Mouse (Mus musculus) thymus, adult 2 months (tissue): ENCODE measurements around the gene Aff1. TPM values are rescaled to one million over a fixed set of nuclear protein-coding genes. Genes with fewer than 3 reads are reported as not detected.

Source experiments
- DNase-seq: peaks from one replicate; pipeline ENCODE4 v3.0.0; 2021
- H3K27ac ChIP-seq: fragments of 200-500 bp; 2 replicates; pipeline ENCODE4 v1.5.1; 2012; ENCODE audit warnings: low read length, control low read depth; ENCODE audit not compliant: control insufficient read depth, insufficient read depth
- H3K27me3 ChIP-seq: fragments of 200-500 bp; 2 replicates; pipeline ENCODE4 v1.6.1; 2012; ENCODE audit warnings: mild to moderate bottlenecking, low read length, moderate library complexity, mixed read lengths; ENCODE audit not compliant: control insufficient read depth, insufficient read depth
- H3K36me3 ChIP-seq: fragments of 200-500 bp; 2 replicates; pipeline ENCODE4 v1.6.1; 2012; ENCODE audit warnings: mild to moderate bottlenecking, low read length, moderate library complexity; ENCODE audit not compliant: control insufficient read depth, insufficient read depth
- H3K4me1 ChIP-seq: fragments of 200-500 bp; replicated peaks from 2 replicates; pipeline ENCODE4 v1.6.1; 2012; ENCODE audit warnings: low read length; ENCODE audit not compliant: control insufficient read depth, insufficient read depth
- H3K4me3 ChIP-seq: fragments of 200-500 bp; 2 replicates; pipeline ENCODE4 v1.5.1; 2012; ENCODE audit warnings: mild to moderate bottlenecking, low read length, control low read depth, moderate library complexity; ENCODE audit not compliant: control insufficient read depth, insufficient read depth
- CTCF ChIP-seq: fragments of 200-500 bp; IDR thresholded peaks from 2 replicates; pipeline ENCODE4 v1.5.1; 2012; ENCODE audit warnings: mild to moderate bottlenecking, control low read depth, low read length, moderate library complexity, borderline replicate concordance; ENCODE audit not compliant: control insufficient read depth, poor library complexity, insufficient read depth; ENCODE audit errors: extremely low read depth
- POLR2A ChIP-seq: fragments of 200-500 bp; IDR thresholded peaks from 2 replicates; pipeline ENCODE4 v1.6.1; 2012; ENCODE audit warnings: mild to moderate bottlenecking, low read length, control low read depth, moderate library complexity; ENCODE audit not compliant: control insufficient read depth, poor library complexity, insufficient read depth; ENCODE audit errors: extremely low read depth
- WGBS: fragments of 180-500 bp; shearing (Covaris S2); methylation state at CpG from one replicate; pipeline ENCODE4 v1.1.7; 2018; 5-methylcytosine and 5-hydroxymethylcytosine counted together
- polyA plus RNA-seq: library from polyadenylated mRNA; depleted of rRNA; stranded (reverse); fragments of >200 nt; gene quantifications from 2 replicates; pipeline ENCODE4 v1.2.3, GENCODE M21; 2012

Aff1 gene
- polyA plus RNA-seq, 1 experiment, result 49.1 TPM

DNA sequence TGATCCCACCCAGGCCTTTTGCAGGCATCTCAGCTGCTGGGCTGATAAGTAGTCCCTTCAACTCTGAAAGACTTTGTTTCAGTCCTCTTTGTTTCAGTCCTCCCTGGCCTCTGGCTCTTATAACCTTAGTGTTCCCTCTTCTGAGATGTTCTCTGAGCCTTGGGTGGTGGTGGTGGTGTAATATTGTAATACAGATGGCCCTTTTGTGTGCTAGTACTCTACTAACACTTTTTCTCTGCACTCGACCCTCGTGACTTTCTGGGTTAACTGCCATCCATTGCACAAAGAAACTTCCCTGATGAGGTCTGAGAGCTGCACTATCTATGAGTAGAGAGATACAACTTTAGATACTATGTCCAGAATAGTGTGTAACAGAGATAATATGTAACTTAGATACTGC, 21.2 kb downstream of the Aff1 start:
- no peaks in the 10 kb centered on the region for H3K36me3 ChIP-seq
- no peak overlapping the region for H3K4me3 ChIP-seq
- 75% methylated on average over 2 of the region's 2 CpGs for WGBS
- no peaks in the 10 kb centered on the region for H3K27me3 ChIP-seq
- no peak for DNase-seq
- H3K27ac ChIP-seq, result no peak overlapping the region
- no peaks in the 10 kb centered on the region; the same call in 1 of the 2 replicates for H3K4me1 ChIP-seq
- no peak for TF ChIP-seq POLR2A
- no peak for TF ChIP-seq CTCF

DNA sequence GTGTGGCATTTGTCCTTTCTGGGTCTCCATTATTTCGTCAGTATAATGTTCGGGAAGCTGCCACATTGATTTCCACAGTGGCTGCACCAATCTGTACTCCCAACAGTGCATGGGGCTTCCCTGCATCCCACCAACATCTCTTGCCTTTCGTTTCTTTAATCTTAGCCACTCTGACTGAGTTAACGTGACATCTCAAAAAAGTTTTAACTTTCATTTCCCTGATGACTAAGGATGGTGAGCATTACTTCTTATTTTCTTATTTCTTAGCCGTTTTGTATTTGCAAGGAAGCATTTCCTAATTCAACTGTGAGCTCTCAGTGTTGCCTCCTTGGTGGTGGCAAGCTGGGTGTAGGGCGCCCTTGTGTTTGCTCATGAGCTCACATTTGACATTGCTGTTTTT, 22.8 kb downstream of the Aff1 start:
- 95% methylated on average over 6 of the region's 6 CpGs for WGBS
- no peaks in the 10 kb centered on the region for H3K36me3 ChIP-seq
- H3K27ac ChIP-seq, result no peak overlapping the region
- H3K4me3 ChIP-seq, result no peak overlapping the region
- H3K27me3 ChIP-seq, result no peaks in the 10 kb centered on the region
- peaks cover 2% of the 10 kb centered on the region for H3K4me1 ChIP-seq
- DNase-seq, result no peak
- TF ChIP-seq POLR2A, result no peak
- TF ChIP-seq CTCF, result no peak

DNA sequence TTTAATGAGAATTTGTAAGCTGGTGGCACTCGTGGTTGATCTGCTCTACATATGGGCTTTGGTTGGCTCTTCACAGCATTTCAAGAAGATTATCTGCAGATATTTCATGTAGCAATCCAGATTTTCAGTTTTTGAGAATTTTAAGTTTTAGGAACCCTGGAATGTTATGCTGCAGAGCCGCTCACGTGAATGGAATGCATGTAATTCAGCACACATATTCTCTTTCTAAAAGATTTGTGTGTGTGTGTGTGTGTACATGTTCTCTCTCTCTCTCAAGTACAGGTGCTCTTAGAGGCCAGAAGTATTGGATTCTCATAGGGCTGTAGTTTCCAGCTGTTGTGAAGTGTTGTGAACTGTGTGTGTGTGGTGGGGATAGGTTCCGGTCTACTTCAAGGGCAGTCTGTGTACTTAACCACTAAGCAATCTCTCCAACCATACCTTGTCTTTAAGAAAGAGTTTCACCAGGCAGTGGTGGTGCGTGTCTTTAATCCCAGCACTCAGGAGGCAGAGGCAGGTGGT, 24.7 kb downstream of the Aff1 start:
- Histone ChIP-seq H3K36me3 (no peaks in the 10 kb centered on the region), H3K4me3 (no peak overlapping the region), H3K27ac (no peak overlapping the region), H3K27me3 (no peaks in the 10 kb centered on the region), H3K4me1 (peaks cover 11% of the 10 kb centered on the region)
- no peak for DNase-seq
- 71% methylated on average over 5 of the region's 5 CpGs for WGBS
- TF ChIP-seq CTCF (no peak), POLR2A (no peak)

DNA sequence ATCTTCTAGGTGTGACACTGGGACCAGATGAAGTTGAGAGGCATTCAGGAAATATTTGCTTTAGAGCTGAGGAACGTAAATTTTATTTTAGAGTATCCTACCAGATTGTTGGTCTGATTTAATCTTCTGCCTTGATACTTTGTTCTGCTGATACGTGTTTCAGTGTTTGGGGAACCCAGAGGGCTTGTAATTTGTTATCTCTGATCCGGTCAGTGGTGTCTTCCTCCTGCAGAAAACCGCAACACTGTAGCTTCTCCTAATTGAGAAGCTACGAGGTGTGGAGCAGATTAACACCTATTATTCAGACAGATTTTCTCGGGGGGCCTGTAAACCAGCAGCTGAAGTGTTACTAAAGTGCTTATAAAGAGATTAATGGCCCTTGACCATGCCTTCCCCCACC, 27.0 kb downstream of the Aff1 start:
- H3K36me3 ChIP-seq, result no peaks in the 10 kb centered on the region
- H3K4me1 ChIP-seq, result peaks cover 23% of the 10 kb centered on the region
- H3K27ac ChIP-seq, result no peak overlapping the region
- DNase-seq, result no peak
- no peak overlapping the region for H3K4me3 ChIP-seq
- TF ChIP-seq POLR2A (no peak), CTCF (no peak)
- WGBS, result 42% methylated on average over 6 of the region's 6 CpGs
- no peaks in the 10 kb centered on the region for H3K27me3 ChIP-seq

DNA sequence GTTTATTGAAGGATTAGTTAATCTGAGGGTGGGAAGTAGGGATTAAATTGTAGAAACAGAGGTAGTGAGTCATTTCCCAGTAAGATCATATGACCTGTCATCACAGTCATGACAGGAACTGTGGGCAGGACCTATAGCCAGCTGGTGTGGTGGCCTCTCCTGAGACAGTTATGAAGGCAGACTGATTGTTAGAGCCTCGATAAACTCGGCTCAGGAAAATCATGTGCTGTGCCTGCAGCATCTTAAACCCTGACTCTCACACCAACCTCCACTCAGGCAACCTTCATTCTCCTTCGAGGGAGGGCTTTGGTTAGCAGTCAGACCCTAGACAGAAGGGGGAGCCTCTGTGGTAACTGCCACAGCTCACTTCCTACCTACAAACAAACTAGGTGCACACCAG, 27.7 kb downstream of the Aff1 start:
- Histone ChIP-seq H3K27ac (no peak overlapping the region), H3K27me3 (no peaks in the 10 kb centered on the region), H3K4me1 (peaks cover 30% of the 10 kb centered on the region), H3K4me3 (no peak overlapping the region), H3K36me3 (no peaks in the 10 kb centered on the region)
- no peak for TF ChIP-seq POLR2A
- TF ChIP-seq CTCF, result no peak
- DNase-seq, result peak; percentile 51
- WGBS, result 15% methylated on average over 3 of the region's 3 CpGs

DNA sequence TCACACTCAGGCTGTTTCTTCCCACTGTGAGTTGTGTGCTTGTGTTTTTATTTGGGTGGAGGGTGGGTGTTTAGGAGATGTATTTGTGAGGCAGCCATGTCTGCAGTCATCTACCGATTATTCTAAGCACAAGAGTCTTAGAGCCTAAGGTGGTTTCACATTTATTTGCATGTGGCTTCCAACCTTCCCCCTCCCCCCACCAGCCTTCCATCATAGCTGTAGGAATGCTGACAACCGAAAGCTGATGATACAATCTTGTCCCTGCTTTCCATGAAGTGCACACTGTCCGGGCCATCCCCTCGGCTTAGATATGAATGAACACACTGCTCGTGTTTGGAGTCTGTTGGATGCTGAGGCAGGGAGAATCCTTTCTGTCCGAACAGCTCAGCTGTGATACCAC, 28.8 kb downstream of the Aff1 start:
- TF ChIP-seq POLR2A (no peak), CTCF (no peak)
- Histone ChIP-seq H3K4me1 (peaks cover 35% of the 10 kb centered on the region), H3K36me3 (no peaks in the 10 kb centered on the region), H3K27ac (no peak overlapping the region), H3K27me3 (no peaks in the 10 kb centered on the region), H3K4me3 (no peak overlapping the region)
- no peak for DNase-seq
- WGBS, result 81% methylated on average over 6 of the region's 6 CpGs

DNA sequence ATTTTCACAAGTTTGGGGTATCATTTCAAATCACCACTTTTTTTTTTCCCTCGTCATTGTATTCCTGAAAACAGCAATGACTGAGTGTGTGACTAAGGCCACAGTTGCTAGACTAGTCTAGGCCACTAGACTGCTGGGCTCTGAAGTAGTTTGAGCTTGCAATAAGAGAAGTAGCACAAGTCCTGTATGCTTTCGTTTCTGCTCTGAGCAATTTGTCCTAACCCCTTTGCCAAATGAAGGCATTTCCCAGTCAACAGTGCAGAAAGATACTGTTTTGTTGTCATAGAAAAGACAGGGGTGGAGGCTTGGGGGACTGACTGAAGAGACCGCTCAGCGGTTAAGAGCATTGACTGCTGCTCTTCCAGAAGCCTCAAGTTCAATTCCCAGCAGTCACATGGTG, 29.3 kb downstream of the Aff1 start:
- DNase-seq, result no peak
- H3K4me1 ChIP-seq, result peaks cover 39% of the 10 kb centered on the region
- no peak overlapping the region for H3K4me3 ChIP-seq
- no peaks in the 10 kb centered on the region for H3K27me3 ChIP-seq
- WGBS, result 82% methylated on average over 4 of the region's 4 CpGs
- TF ChIP-seq CTCF (no peak), POLR2A (no peak)
- H3K27ac ChIP-seq, result no peak overlapping the region
- H3K36me3 ChIP-seq, result no peaks in the 10 kb centered on the region

DNA sequence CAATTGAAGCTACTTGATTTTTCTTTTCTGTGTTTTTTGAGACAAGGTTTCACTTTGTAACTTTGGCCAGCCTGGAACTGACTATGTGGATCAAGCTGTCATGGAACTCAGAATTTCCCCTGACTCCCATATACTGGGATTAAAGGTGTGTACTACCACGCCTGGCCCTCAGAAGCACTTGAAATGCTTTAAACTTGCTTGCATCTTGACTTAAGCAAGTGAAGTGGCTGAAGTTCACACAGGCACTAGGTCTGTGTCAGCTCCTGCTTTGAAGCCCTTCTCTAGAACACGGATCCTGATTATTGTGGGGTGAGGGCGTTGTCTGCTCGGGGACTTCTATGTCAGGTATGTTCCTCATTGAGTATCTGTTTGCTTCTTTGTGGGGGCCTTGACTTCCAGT, 30.5 kb downstream of the Aff1 start:
- Histone ChIP-seq H3K4me1 (peaks cover 45% of the 10 kb centered on the region), H3K36me3 (no peaks in the 10 kb centered on the region), H3K27ac (peak overlapping the region; percentile 64), H3K27me3 (no peaks in the 10 kb centered on the region), H3K4me3 (no peak overlapping the region)
- no peak for DNase-seq
- TF ChIP-seq POLR2A, result no peak
- no peak for TF ChIP-seq CTCF
- 14% methylated on average over 4 of the region's 4 CpGs for WGBS
